Mouse (Mus musculus): ENCODE data around the gene Cacna1f. TPM values are rescaled to one million over a fixed set of nuclear protein-coding genes. Genes with fewer than 3 reads are reported as not detected.

Cacna1f gene
- polyA plus RNA-seq, 1 experiment = 0.32 TPM

- TF ChIP-seq POLR2A (IDR thresholded peaks at IDR 0.05; ENCODE audit: borderline replicate concordance, control insufficient read depth, low read depth, low read length) (no peak), CTCF (IDR thresholded peaks at IDR 0.05; ENCODE audit: control insufficient read depth, insufficient read depth, low read length) (no peak)
- Histone ChIP-seq H3K4me1 (ENCODE audit: control insufficient read depth, insufficient read depth, low read length) (peaks cover 3% of the 10 kb centered on the region), H3K4me3 (replicated peaks; ENCODE audit: control insufficient read depth, low read depth, low read length) (peak overlapping the region; percentile 6), H3K27ac (ENCODE audit: control insufficient read depth, insufficient read depth, low read depth, low read length, poor library complexity) (peak overlapping the region; percentile 87)
- WGBS = 19% methylated on average over 12 of the region's 12 CpGs
Measured at GRCm38 (mm10) chrX:7673578-7674281, 66.8 kb downstream of the Cacna1f start.

DNA sequence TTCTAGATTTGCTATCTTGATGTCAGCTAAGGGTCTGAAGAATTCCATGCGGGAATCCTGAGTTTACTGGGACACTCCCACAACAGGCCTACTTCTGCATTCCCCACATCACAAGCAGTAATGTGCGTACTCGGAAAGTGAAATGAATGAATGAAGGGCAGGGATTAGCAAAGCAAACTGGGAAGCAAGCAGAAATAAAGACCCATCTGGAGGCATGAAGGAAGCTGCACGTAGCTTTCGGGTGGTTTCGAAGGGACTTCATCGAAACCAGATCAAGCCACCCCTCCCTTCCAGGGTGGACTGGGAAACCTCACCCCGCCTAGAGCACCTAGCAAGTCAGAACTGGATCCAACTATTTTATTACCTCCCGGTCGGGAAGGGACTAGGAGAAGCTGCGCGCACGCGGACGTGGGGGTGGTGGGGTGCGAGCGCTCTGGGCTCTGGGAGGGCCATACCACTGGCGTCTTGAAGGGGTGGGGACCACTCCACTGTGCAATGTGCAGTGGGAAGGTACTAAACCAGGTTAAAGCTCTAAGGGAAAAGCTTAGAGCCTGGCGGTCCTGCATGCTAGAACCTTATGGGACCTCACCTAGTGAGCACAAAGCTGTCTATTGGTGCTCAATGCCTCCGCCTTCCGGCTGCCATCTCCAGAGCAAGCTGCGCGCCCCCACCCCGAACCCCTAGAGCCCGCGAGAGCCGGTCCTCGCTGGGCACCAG lies 67.6 kb downstream of the Cacna1f start:
- WGBS = 19% methylated on average over 28 of the region's 28 CpGs

GRCm38 (mm10) chrX:7675001-7675380 lies 68.1 kb downstream of the Cacna1f start:
- peak overlapping the region; percentile 87 for H3K27ac ChIP-seq (ENCODE audit: control insufficient read depth, insufficient read depth, low read depth, low read length, poor library complexity)
- peak overlapping the region; percentile 68 for H3K4me3 ChIP-seq (replicated peaks; ENCODE audit: control insufficient read depth, low read depth, low read length)
- peaks cover 3% of the 10 kb centered on the region for H3K4me1 ChIP-seq (ENCODE audit: control insufficient read depth, insufficient read depth, low read length)
- TF ChIP-seq CTCF (IDR thresholded peaks at IDR 0.05; ENCODE audit: control insufficient read depth, insufficient read depth, low read length) (no peak), POLR2A (IDR thresholded peaks at IDR 0.05; ENCODE audit: borderline replicate concordance, control insufficient read depth, low read depth, low read length) (no peak)
- 11% methylated on average over 10 of the region's 10 CpGs for WGBS

More for the DNA sequence above, 67.6 kb downstream of the Cacna1f start:
- TF ChIP-seq POLR2A (IDR thresholded peaks at IDR 0.05; ENCODE audit: borderline replicate concordance, control insufficient read depth, low read depth, low read length) = no peak
- TF ChIP-seq CTCF (IDR thresholded peaks at IDR 0.05; ENCODE audit: control insufficient read depth, insufficient read depth, low read length) = no peak
- H3K4me1 ChIP-seq (ENCODE audit: control insufficient read depth, insufficient read depth, low read length) = peaks cover 3% of the 10 kb centered on the region
- H3K27ac ChIP-seq (ENCODE audit: control insufficient read depth, insufficient read depth, low read depth, low read length, poor library complexity) = peak overlapping the region; percentile 87
- peak overlapping the region; percentile 68 for H3K4me3 ChIP-seq (replicated peaks; ENCODE audit: control insufficient read depth, low read depth, low read length)

- TF ChIP-seq CTCF (IDR thresholded peaks at IDR 0.05; ENCODE audit: control insufficient read depth, insufficient read depth, low read length) = no peak
- no peak for TF ChIP-seq POLR2A (IDR thresholded peaks at IDR 0.05; ENCODE audit: borderline replicate concordance, control insufficient read depth, low read depth, low read length)
- Histone ChIP-seq H3K27ac (ENCODE audit: control insufficient read depth, insufficient read depth, low read depth, low read length, poor library complexity) (no peak overlapping the region), H3K4me3 (replicated peaks; ENCODE audit: control insufficient read depth, low read depth, low read length) (no peak overlapping the region), H3K4me1 (ENCODE audit: control insufficient read depth, insufficient read depth, low read length) (no peaks in the 10 kb centered on the region; the same call in 1 of the 2 replicates)
- WGBS = 18% methylated on average over 3 of the region's 3 CpGs
Measured at GRCm38 (mm10) chrX:7678986-7679385, 72.1 kb downstream of the Cacna1f start.

DNA sequence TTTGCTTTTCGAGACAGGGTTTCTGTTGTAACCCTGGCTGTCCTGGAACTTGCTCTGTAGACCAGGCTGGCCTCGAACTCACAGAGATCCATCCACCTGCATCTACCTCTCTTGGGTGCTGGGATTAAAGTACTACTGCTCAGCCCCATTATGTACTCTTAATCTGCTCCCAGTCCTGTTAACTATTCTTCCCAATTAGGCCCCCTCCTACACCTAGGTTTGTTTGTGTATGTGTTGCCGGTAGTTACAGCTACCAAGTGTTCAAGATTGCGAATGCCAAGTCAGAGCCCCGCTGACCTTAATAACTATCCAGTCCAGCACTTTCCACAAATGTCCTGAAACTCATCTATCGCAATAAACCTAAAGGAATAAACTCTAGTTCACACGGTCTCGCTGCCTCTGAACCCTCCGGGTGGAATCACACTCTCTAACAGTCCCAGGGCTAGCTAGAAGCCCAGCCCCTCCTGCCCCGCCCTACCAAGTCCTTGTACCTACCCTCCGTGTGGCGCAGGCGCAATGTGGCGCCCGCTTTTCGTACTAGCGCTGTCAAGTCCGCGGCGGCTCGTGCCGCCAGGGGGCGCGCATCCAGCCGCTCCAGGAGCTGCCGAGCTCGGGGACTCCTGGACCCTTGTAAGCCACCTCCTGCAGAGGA lies 72.6 kb downstream of the Cacna1f start:
- no peaks in the 10 kb centered on the region; the same call in 1 of the 2 replicates for H3K4me1 ChIP-seq (ENCODE audit: control insufficient read depth, insufficient read depth, low read length)
- peak overlapping the region; percentile 37 for H3K4me3 ChIP-seq (replicated peaks; ENCODE audit: control insufficient read depth, low read depth, low read length)
- 14% methylated on average over 27 of the region's 27 CpGs for WGBS
- H3K27ac ChIP-seq (ENCODE audit: control insufficient read depth, insufficient read depth, low read depth, low read length, poor library complexity) = no peak overlapping the region; the same call in 1 of the 2 replicates
- TF ChIP-seq CTCF (IDR thresholded peaks at IDR 0.05; ENCODE audit: control insufficient read depth, insufficient read depth, low read length) (peak; percentile 67), POLR2A (IDR thresholded peaks at IDR 0.05; ENCODE audit: borderline replicate concordance, control insufficient read depth, low read depth, low read length) (no peak)

DNA sequence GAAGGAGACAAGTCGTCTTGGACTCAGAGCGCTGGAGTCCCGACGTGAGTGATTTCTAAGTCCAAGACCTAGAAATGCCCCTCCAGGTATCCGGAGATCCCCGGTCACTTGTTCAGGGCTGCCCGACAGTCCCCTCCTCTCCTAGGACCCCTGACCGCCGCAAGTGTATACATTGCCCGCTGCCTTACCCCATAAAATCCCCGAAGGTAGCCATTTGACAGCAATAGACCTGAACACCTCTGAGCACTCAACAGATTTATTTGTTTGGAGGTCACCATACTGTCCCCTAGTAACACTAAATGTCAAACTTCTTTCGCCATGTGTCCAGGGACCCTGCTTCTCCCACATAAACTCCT lies 73.2 kb downstream of the Cacna1f start:
- TF ChIP-seq CTCF (IDR thresholded peaks at IDR 0.05; ENCODE audit: control insufficient read depth, insufficient read depth, low read length) (no peak), POLR2A (IDR thresholded peaks at IDR 0.05; ENCODE audit: borderline replicate concordance, control insufficient read depth, low read depth, low read length) (no peak)
- H3K4me3 ChIP-seq (replicated peaks; ENCODE audit: control insufficient read depth, low read depth, low read length) = no peak overlapping the region
- WGBS = 22% methylated on average over 11 of the region's 12 CpGs

GRCm38 (mm10) chrX:7680864-7681263 lies 74.0 kb downstream of the Cacna1f start, which contains the start of gene Magix:
Magix (minus strand) TSS chrX:7681251.
- no peak for TF ChIP-seq CTCF (IDR thresholded peaks at IDR 0.05; ENCODE audit: control insufficient read depth, insufficient read depth, low read length)
- TF ChIP-seq POLR2A (IDR thresholded peaks at IDR 0.05; ENCODE audit: borderline replicate concordance, control insufficient read depth, low read depth, low read length) = no peak
- Histone ChIP-seq H3K27ac (ENCODE audit: control insufficient read depth, insufficient read depth, low read depth, low read length, poor library complexity) (no peak within 1 kb of the TSS), H3K4me3 (replicated peaks; ENCODE audit: control insufficient read depth, low read depth, low read length) (no peak within 1 kb of the TSS), H3K4me1 (ENCODE audit: control insufficient read depth, insufficient read depth, low read length) (no peaks in the 10 kb centered on the region; the same call in 1 of the 2 replicates)
- 84% methylated on average over 14 of the region's 14 CpGs for WGBS

More for the DNA sequence above, 73.2 kb downstream of the Cacna1f start:
- H3K4me1 ChIP-seq (ENCODE audit: control insufficient read depth, insufficient read depth, low read length) = no peaks in the 10 kb centered on the region; the same call in 1 of the 2 replicates
- no peak overlapping the region for H3K27ac ChIP-seq (ENCODE audit: control insufficient read depth, insufficient read depth, low read depth, low read length, poor library complexity)

Other genes with a start within 250 kb of the Cacna1f start
- gene Usp27x, start 231.3 kb upstream of the Cacna1f start, polyA plus RNA-seq (2011; ENCODE audit: insufficient read depth, insufficient read length, low replicate concordance, missing spikeins) = 1.0 TPM in 1 of 2 replicates, not detected in the other
- gene Foxp3, start 33.4 kb upstream of the Cacna1f start, polyA plus RNA-seq (2011; ENCODE audit: insufficient read depth, insufficient read length, low replicate concordance, missing spikeins) = 1.2 TPM in 1 of 2 replicates, not detected in the other
- gene Ppp1r3f, start 32.8 kb upstream of the Cacna1f start, polyA plus RNA-seq (2011; ENCODE audit: insufficient read depth, insufficient read length, low replicate concordance, missing spikeins) = 0.43 TPM in 1 of 2 replicates, not detected in the other
- gene Ccdc22, start 1.6 kb upstream of the Cacna1f start, polyA plus RNA-seq (2011; ENCODE audit: insufficient read depth, insufficient read length, low replicate concordance, missing spikeins) = 28.7 and 37.0 TPM in 2 replicates
- gene Syp, start 31.4 kb downstream of the Cacna1f start, polyA plus RNA-seq (2011; ENCODE audit: insufficient read depth, insufficient read length, low replicate concordance, missing spikeins) = 0.50 and 1.9 TPM in 2 replicates
- 10.7 and 22.4 TPM in 2 replicates for gene Prickle3, start 50.2 kb downstream of the Cacna1f start, polyA plus RNA-seq (2011; ENCODE audit: insufficient read depth, insufficient read length, low replicate concordance, missing spikeins)
- 5.3 and 33.2 TPM in 2 replicates for gene Plp2, start 64.3 kb downstream of the Cacna1f start, polyA plus RNA-seq (2011; ENCODE audit: insufficient read depth, insufficient read length, low replicate concordance, missing spikeins)
- gene Magix, start 74.2 kb downstream of the Cacna1f start, polyA plus RNA-seq (2011; ENCODE audit: insufficient read depth, insufficient read length, low replicate concordance, missing spikeins) = not detected in 2 replicates
- 17.6 and 19.1 TPM in 2 replicates for gene Gpkow, start 90.0 kb downstream of the Cacna1f start, polyA plus RNA-seq (2011; ENCODE audit: insufficient read depth, insufficient read length, low replicate concordance, missing spikeins)
- 54.7 and 91.1 TPM in 2 replicates for gene Wdr45, start 107.2 kb downstream of the Cacna1f start, polyA plus RNA-seq (2011; ENCODE audit: insufficient read depth, insufficient read length, low replicate concordance, missing spikeins)
- gene Gm45208, start 115.2 kb downstream of the Cacna1f start, polyA plus RNA-seq (2011; ENCODE audit: insufficient read depth, insufficient read length, low replicate concordance, missing spikeins) = not detected in 2 replicates
- gene Praf2, start 121.4 kb downstream of the Cacna1f start, polyA plus RNA-seq (2011; ENCODE audit: insufficient read depth, insufficient read length, low replicate concordance, missing spikeins) = 3.9 and 9.5 TPM in 2 replicates
- gene Ccdc120, start 143.8 kb downstream of the Cacna1f start, polyA plus RNA-seq (2011; ENCODE audit: insufficient read depth, insufficient read length, low replicate concordance, missing spikeins) = 0.36 and 1.4 TPM in 2 replicates
- 15.5 and 22.3 TPM in 2 replicates for gene Tfe3, start 155.5 kb downstream of the Cacna1f start, polyA plus RNA-seq (2011; ENCODE audit: insufficient read depth, insufficient read length, low replicate concordance, missing spikeins)
- 95.0 and 184 TPM in 2 replicates for gene Gripap1, start 182.7 kb downstream of the Cacna1f start, polyA plus RNA-seq (2011; ENCODE audit: insufficient read depth, insufficient read length, low replicate concordance, missing spikeins)
- 2.2 and 4.8 TPM in 2 replicates for gene Kcnd1, start 215.2 kb downstream of the Cacna1f start, polyA plus RNA-seq (2011; ENCODE audit: insufficient read depth, insufficient read length, low replicate concordance, missing spikeins)
- 124 and 222 TPM in 2 replicates for gene Otud5, start 234.3 kb downstream of the Cacna1f start, polyA plus RNA-seq (2011; ENCODE audit: insufficient read depth, insufficient read length, low replicate concordance, missing spikeins)

Measured in bone marrow, adult 2 months (tissue).